Mouse (Mus musculus) testis, postnatal 14 days (tissue): Measurements from ENCODE around the gene Ell2.

Source experiments
- DNase-seq: peaks from one replicate; pipeline ENCODE4 v3.0.0; 2021; ENCODE audit warnings: low spot score

The Ell2 gene

GRCm38 (mm10) chr13:75809957-75810356, 103.4 kb downstream of the Ell2 start:
- no peak for DNase-seq

- DNase-seq: no peak
Measured at GRCm38 (mm10) chr13:75817183-75817582, 110.6 kb downstream of the Ell2 start.

DNA sequence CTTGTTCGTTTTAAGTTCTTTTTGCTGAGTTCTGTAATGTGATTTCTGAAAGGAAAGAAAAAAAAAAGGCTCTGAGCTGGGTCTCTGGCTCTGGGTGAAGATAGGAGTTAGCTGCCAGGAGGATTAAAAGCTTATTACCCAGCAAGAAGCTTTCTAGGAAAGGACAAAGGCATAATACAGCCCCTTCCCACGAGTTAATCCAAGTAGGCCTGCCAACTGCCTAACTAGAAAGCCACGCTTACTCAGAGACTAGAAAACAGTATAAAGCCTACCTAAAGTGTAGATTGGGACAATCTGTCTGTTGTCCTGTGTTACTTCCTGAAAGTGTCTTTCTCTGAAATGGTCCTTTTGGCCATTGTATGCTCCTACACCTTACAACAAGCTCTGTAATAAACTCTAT, 111.9 kb downstream of the Ell2 start:
- no peak for DNase-seq

DNA sequence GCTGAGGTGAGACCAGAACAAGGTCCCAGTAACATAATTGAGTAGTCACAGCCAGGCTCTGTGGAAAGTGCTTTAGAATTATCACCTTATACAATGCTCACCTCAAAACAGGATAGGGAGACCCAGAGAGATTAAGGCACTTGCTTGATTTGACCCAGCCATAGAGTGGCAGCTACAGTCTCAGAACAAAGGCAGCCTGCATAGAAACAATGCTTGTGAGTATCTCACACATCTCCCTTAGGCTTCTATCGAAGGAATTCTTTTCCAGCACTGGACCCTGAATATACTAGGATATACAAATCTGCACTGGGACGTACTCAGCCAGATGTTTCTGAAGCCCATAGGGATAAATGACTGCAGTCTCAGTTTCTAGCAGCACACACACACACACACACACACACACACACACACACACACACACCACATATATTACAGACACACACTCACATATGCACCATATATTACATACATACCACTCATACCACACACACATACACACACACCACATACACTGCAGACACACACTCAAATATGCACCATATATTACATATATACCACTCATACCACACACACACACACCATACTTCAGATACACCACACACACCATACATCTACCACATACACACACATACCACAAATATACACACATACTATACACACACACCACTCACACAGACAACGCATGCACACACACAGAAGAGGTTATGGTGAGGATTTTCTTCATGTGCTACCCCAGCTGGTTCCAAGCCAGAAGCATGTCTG, 112.6 kb downstream of the Ell2 start:
- DNase-seq: no peak

DNA sequence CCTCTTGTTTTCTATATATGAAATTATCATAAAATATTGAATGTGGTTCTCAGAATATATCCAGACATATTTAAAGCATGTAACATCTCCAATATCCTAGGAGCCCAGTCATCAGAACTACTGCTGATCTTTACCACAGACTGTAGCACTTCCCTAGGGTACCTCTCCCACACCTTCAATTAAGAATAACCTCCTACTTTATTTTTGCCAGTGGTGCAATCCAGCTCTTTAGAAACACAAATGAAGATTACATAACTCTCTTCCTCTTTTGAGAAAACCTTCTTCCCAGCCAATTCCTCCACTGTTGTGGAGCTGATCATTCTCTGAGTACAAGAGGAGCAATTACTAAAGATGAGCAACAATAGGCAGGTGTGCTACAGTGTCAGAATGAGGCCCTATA, 113.3 kb downstream of the Ell2 start:
- no peak for DNase-seq
